Mouse (Mus musculus): ENCODE results near the gene Ciita. TPM values are rescaled to one million over a fixed set of nuclear protein-coding genes. Genes with fewer than 3 reads are reported as not detected.

Gene Ciita
- total RNA-seq, 2 experiments from 2014 or later: 0.14 to 0.22 TPM

DNA sequence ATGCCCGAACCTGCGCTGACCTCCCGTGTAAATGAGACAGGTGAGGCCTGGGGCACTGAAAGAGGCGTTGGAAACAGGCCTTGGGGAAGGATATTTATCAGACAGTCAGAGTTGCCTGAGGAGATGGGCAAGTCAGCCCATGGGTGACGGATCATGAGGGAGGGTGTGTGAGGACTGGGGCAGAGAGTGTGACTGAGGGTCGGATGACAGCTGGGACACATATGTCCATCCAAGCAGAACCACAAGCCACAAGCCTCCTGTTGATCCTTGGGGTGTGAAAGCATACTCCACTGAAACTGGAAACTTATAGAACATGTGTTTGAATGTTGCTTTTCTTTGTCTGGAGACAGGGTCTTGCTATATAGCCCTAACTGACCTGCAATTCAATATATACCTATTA is 28.8 kb downstream of the Ciita start:
- intact Hi-C loops (cut with DNase I; ENCODE audit: low total_unique reads): no loop called here

DNA sequence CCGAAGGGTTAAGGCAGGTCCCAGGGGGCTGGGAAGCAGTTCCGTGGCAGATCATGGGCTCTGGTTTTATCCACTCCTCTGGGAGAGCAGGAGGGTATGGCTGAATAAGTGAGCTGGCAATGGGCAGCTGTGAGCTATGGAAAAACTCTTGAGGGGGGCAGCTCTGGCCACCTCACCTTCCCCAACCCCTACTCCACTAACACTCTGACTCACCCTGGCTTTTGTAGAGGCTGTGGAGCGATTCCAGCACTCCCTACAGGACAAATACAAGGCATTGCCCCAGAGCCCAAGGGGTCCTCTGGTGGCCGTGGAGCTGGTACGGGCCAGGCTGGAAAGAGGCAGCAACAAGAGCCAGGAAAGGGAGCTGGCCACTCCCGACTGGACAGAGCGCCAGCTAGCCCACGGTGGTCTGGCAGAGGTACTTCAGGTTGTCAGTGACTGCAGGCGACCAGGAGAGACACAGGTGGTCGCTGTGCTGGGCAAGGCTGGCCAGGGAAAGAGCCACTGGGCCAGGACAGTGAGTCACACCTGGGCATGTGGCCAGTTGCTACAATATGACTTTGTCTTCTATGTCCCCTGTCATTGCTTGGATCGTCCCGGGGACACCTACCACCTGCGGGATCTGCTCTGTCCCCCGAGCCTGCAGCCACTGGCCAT is 30.7 kb downstream of the Ciita start:
- no peak for DNase-seq
- intact Hi-C loops (cut with DNase I; ENCODE audit: low total_unique reads): no loop called here

More for the DNA sequence above, 28.8 kb downstream of the Ciita start:
- no peak for DNase-seq

DNA sequence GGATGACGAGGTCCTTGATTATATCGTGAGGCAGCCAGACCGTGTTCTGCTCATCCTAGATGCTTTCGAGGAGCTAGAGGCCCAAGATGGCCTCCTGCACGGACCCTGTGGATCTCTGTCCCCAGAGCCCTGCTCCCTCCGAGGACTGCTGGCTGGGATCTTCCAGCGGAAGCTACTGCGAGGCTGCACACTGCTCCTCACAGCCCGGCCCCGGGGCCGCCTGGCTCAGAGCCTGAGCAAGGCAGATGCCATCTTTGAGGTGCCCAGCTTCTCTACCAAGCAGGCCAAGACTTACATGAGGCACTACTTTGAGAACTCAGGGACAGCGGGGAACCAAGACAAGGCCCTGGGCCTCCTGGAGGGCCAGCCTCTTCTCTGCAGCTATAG is 31.3 kb downstream of the Ciita start:
- DNase-seq: no peak
- intact Hi-C loops (cut with DNase I; ENCODE audit: low total_unique reads): no loop called here

DNA sequence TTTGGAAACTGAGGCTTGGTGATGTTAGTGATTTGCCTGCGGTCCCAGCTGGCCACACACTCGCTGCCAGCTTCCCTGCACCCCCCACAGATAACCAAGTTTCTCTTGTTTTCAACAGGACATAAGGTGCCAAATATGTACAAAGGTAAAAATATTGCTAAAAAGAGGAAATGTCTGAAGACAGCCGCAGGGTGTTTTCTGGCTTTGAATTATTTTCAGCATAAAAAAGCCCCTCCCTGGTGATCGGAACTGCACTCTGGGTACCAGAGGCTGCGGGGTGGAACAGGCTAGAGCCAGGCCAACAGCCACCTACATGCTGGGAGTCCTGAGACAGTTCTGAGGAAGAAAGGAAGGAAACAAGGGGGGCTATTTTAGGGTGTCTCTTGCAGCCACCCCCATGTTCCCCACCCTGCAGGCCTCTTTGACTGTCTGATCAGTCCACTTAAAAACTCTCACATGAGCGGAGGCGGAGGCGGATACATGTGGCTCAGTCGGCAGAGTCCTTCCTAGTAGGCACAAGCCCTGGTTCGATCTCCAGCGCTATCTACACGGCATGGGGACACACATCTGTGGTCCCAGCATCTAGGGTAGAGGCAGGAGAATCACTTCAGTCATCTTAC is 36.2 kb downstream of the Ciita start:
- intact Hi-C loops (cut with DNase I; ENCODE audit: low total_unique reads): no loop called here
- DNase-seq: no peak

DNA sequence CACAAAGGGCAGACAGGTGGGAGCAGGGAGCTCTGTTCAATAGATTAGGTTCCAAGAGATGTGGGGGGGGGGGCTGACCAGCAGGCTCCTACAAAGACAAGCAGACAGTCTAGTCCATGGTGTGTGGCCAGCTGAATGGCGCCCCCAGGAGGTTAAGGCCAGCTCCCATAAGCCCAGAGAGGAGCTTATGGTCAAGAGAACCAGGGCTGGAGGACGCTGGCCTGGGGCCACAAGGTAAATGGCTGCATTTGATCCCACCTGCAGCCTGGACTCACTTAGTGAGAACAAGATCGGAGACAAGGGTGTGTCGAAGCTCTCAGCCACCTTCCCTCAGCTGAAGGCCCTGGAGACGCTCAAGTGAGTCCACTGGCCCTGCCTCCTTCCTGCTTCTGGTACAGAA is 38.2 kb downstream of the Ciita start:
- DNase-seq: no peak
- intact Hi-C loops (cut with DNase I; ENCODE audit: low total_unique reads): no loop called here

DNA sequence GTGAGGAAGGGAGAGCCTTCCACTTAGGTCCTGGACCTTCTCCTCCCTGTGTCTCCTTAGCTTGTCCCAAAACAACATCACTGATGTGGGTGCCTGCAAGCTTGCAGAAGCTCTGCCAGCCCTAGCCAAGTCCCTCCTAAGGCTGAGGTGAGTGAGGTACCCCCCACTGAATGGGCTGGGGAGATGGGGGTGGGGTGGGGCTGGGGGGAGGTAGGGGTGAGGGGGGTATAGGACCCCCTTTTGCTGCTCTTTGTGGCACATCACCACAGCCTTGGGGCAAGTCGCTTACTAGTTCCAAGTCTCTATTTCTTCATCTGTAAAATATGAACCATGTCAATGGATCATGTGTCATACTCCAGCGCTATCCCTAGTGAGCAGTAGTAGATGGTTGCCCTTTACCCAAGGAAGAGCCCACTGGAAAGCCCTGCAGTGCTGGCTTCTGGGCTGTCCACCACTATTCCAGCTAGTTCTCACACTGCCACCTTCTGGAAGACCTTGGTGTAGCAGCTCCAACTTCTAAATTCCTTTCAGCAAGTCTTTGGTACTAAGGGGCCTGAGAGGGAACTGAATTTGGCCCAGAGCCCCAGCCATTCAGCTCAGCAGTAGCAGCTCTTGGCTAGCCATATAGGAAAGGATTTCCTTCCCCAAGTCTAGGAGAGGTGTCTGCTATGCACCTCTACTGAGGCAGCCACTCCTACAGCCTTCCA is 41.2 kb downstream of the Ciita start:
- DNase-seq: peak; percentile 58

DNA sequence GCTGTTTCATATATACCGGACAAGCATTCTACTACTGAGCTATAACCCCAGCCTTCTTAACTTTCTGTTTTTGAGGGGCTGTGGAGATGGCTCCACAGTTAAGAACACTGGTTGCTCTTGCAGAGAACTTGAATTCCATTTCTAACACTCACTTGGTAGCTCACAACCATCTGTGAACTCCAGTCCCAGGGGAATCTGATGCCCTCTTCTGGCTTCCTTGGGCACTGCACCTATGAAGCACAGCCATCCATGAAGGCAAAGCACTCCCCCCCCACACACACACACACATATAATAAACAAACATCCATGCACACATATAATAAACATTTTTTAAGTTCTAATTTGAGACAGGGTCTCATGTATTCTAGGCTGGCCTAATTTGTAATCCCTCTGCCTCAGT is 43.0 kb downstream of the Ciita start:
- intact Hi-C loops (cut with DNase I; ENCODE audit: low total_unique reads): loop anchor here (5.0 kb wide), 2 partner anchors 106 to 241 kb away; no protein-coding TSS in a partner anchor
- DNase-seq: peak; percentile 46

More for the DNA sequence above, 41.2 kb downstream of the Ciita start:
- intact Hi-C loops (cut with DNase I; ENCODE audit: low total_unique reads): loop anchor here (5.0 kb wide), 2 partner anchors 104 to 239 kb away; no protein-coding TSS in a partner anchor

DNA sequence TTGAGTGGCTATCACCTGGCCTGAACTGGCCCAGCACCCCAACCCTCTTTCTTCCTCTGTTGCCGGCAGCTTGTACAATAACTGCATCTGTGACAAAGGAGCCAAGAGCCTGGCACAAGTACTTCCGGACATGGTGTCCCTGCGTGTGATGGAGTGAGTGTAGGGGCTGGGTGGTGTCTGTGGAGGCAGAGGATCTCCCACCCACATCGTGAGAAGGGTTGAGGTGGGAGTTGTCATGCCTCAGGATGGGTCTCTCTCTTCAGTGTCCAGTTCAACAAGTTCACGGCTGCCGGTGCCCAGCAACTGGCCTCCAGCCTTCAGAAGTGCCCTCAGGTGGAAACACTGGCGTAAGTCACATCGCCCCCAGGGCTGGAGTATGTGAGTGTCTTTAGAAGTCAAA is 43.8 kb downstream of the Ciita start:
- no peak for DNase-seq
- intact Hi-C loops (cut with DNase I; ENCODE audit: low total_unique reads): loop anchor here (5.0 kb wide), 2 partner anchors 106 to 241 kb away; no protein-coding TSS in a partner anchor

DNA sequence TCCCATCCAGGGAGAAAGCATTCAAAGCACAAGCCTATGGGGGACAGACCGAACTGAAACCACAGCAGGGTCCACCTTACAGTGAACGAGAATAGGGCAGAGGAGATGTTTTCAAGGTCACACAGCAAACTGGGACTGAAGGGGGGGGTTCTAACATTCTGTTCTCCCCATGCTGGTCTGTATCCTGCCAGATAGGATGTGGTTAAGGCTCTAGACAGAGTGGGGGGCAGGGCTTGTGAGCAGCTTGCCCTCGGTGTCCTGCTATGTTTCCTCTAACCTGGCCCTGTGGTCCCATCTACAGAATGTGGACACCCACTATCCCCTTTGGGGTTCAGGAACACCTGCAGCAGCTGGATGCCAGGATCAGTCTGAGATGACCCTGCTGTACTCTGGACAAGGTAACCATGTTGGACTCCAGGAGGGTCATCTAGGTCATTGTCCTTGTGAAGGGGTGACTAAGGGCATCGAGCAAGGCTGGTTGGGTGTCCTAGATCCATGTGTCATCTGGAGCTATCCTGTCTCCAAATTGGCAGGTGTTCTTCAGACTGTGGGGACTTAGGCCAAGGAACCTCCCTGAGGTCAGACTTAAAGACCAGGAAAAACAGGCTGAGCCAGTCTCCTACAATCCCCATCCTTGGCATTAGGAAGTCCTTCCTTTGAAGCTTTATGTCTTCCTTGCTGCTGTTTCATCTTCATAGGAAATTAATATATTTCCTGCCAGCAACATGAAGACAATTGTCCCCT is 45.2 kb downstream of the Ciita start:
- DNase-seq: no peak
- intact Hi-C loops (cut with DNase I; ENCODE audit: low total_unique reads): loop anchor here (5.0 kb wide), 2 partner anchors 108 to 243 kb away; no protein-coding TSS in a partner anchor

DNA sequence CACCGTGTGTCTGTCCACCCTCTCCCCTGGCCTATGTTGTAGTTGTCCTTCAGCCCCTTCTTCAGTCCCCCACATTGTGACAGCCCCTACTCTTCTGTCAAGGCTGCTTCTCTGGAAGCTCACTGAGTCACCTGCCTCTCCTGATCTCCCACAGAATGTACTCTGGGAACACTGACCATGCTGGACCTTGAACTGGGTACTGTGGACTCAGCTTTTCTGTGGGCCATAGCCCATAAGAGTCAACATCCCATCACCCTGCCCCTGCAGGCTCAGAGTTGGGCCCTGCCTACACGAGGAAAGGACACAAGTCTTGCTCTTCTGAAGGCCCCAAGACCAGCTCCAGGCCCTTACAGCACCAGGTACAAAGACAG is 45.7 kb downstream of the Ciita start:
- intact Hi-C loops (cut with DNase I; ENCODE audit: low total_unique reads): no loop called here
- no peak for DNase-seq

DNA sequence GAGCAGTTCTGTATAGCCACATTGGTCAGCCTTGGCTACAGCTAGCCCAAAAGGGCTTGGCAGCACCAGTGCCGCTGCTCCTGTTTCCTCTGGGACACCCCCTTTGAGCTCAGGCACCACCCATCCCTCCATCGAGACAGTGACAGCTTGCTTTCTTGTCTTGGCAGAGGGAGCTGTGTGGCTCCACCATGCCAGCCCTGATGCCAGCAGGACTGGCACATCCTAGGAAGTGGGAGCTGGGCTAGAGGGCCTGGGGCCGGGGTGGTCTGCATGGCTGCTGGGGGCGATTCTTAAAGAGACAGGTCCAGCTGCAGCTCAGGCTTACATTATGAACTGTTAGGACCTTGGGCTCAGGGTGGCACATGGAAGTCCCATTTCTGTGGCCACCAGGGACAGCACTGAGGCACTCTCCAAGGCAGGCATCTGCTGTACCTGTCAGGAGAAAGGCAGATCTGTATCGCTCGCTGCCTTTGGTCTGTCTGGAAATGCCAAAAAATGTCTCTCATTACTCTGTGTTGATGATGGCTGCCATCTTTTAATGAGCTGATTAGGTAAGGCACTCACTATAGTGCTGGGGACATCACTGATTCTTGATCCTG is 47.3 kb downstream of the Ciita start:
- no peak for DNase-seq
- intact Hi-C loops (cut with DNase I; ENCODE audit: low total_unique reads): no loop called here

DNA sequence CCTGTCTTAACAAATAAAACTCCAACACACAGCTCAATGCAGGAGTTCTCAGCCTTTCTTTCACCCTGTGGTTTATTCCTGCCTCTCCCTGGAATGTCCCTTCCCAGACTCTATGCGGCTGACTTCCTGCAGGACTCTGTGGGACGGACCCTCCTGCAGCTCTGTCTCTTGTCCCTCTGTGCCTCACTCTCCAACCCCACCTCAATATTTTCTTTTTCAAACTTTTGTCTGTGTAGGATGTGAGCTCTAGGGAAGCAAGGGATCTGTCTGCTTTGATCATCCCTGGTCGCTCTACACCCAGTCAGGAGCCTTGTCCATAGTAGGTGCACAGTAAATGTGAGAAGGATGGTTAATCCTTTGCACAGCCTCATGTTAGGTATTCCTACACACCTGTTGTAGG is 48.5 kb downstream of the Ciita start:
- no peak for DNase-seq
- intact Hi-C loops (cut with DNase I; ENCODE audit: low total_unique reads): no loop called here

DNA sequence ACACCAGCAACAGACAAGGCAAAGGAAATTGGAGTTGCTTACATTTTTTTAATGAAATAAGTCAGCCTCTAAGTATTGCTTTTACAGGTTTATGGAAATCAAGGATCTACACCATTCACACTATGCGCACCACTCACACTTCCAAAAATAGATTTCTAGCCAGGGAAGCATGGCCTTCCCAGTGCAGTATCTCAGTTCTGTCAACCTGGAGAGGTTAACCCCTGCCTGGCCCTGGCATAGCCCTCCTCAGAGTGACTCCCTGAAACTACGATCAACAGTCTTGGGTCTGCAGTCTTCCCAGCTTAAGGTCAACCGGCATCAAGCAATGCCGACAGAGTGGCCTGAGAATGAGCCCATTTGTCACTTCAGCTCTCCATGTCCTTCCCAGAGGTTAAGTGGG is 50.3 kb downstream of the Ciita start:
- DNase-seq: no peak
- intact Hi-C loops (cut with DNase I; ENCODE audit: low total_unique reads): no loop called here

DNA sequence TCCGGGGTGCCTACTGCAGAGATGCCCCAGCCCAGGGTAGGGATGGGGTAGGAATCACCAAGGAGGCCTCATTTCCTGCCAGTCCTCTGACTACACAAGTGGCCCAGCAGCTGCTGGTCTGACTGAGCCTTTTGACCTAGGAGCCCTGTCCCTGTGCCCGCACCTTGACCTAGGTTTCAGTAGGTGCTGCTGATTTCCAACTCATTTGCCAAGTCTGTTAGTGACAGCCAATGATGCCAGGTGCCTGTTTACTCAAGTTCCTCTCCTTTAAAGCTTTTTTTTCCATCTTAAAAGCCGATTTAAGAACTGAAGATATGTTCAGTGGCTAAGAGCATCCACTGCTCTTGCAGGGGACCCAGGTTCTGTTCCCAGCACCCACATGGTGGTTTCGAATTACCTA is 53.9 kb downstream of the Ciita start:
- no peak for DNase-seq
- intact Hi-C loops (cut with DNase I; ENCODE audit: low total_unique reads): no loop called here

DNA sequence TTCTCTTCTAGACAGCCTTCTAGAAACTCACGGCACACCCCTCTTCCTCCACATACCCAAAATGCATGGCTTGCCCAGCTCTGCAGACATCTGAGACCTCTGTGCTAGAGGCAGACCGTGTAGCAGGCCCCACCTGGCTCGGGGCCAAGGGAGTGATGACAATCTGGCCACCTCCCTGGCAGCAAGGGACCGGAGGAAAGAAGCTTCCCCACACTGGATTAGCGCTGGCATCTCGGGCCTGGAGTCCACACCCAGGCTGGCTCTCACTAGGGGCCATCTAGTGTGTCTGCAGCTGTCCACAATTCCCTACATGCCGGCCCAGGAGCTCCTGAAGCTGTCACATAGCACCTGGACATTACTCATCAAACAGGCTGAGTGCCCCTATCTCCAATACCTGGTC is 54.7 kb downstream of the Ciita start:
- intact Hi-C loops (cut with DNase I; ENCODE audit: low total_unique reads): no loop called here
- peak; percentile 81 for DNase-seq

DNA sequence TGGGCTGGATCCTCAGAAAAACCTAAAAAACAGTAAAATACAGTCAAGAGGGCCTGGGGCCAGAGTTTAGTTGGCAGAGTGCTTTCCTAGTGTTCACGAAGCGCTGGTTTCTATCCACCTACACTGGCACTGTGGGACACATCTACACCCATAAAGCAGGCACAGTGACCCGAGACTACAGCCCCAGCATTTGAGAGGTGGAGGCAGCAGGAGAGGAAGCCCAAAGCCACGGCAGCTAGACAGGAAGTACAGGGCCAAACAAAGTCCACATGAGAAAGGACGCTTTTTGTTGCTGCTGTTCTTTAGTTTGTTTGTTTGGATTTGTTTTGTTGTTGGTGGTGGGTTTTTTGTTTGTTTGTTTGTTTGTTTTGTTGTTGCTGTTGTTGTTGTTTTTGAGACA is 56.5 kb downstream of the Ciita start:
- intact Hi-C loops (cut with DNase I; ENCODE audit: low total_unique reads): no loop called here
- no peak for DNase-seq

DNA sequence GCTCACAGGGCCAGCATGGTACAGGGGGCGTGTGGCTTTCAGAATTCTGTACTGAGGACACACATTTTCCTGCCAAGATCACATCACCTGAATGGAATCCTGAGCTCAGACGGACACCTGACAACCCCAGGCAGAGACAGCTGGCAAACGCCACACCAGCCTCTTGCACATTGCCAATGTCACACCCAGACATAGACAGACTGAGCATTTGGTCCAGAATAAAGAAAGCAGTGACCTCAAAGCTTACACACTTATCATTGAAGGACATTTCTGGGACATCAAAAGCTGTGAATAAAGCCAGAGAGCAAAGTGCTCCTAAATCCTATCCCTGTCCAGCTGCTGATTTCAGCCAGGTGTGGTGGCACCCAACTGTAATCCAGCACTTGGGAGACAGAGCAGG is 57.1 kb downstream of the Ciita start:
- intact Hi-C loops (cut with DNase I; ENCODE audit: low total_unique reads): no loop called here
- DNase-seq: no peak

DNA sequence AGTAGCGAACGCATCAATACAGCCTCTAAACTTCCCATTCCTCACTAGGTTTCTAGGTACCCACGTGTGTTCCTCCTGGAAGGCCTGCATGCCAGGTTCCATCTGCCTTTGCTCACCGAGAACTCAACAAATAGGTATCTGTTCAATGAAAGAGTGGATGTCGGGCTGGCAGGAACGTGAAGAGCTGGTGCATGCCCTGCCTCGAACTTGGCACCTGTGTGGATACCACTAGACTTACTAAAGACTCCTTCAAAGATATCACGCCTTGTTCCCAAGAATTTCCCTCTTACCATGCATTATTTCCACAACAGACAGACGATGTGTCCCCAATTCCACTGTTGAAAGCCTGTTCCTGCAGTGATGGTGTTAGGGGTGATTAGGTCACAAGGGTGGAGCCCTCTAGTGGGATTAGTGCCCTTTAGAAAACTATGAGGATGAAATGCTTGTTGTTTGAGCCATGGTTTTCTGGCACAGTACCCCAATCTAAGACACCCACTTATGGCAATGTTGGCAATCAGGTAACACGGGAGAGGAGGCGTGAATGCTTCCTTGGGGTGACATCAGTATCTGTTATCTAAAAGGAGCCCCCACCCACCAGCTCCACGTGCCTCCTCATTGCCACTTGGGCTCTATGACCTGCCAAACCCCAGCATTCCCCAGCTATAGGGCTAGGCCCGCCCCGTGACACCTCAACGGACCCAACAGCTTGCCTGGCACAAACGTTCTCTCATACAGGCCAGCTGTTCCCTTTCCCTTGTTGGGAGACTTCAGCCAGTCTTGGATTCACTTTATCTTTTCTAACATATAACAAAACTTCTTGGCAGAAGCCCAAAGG is 61.1 kb downstream of the Ciita start:
- intact Hi-C loops (cut with DNase I; ENCODE audit: low total_unique reads): no loop called here
- no peak for DNase-seq

DNA sequence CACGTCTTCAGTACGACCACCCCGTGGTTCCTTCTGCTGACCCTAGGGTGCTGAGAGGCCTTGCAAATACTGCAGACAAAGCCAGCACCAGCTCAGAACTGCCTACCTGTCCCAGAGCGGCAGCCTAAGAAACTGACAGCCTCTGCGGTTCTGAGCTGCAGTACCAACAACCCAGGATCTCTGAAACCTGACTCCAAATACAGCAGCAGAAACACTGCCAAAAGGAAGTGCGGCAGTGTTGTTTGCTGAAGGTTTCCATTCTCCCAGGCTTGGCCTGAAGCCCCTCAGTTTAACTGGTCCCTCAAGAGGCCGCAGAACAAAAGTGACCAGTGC is 61.7 kb downstream of the Ciita start:
- no peak for DNase-seq
- intact Hi-C loops (cut with DNase I; ENCODE audit: low total_unique reads): no loop called here
